Comparison of ENCODE assay signal across 20 mouse cellular contexts in genomic region chr1:134711061-134711460, GRCm38 (mm10).
DNase-seq lines count a peak whose midpoint lies in the region; ATAC-seq lines count a peak whose summit lies in the region.
"Had no signal": no experiment of that assay in that cellular context is flagged by ENCODE, and none has a peak within 500 bp of the region (broad histone marks: within the 10 kb centered on the region; RNA-seq: fewer than 3 reads in every experiment).

No protein-coding gene starts in this region.

- H3K9me3 ChIP-seq in hindbrain, embryonic 10.5 days: no peaks in the 10 kb centered on the region
- no peaks in the 10 kb centered on the region for H3K9me3 ChIP-seq in hindbrain, embryonic 12.5 days (replicated peaks)
- no peaks in the 10 kb centered on the region for H3K9me3 ChIP-seq in midbrain, embryonic 11.5 days (ENCODE audit: control insufficient read depth, low read length)
- no peaks in the 10 kb centered on the region for H3K9me3 ChIP-seq in midbrain, embryonic 14.5 days (ENCODE audit: control insufficient read depth, low read length)
- H3K9me3 ChIP-seq: limb, embryonic 10.5 days; neural tube, embryonic 12.5 days had no signal

- DNase-seq in cerebellum, adult 11 months: peak; percentile 28
- DNase-seq in hindbrain, embryonic 10.5 days (ENCODE audit: low spot score): peak; percentile 65
- DNase-seq in midbrain, embryonic 11.5 days (ENCODE audit: low spot score, missing footprints): peak; percentile 86
- DNase-seq in midbrain, embryonic 14.5 days: no peak
- DNase-seq in spleen, postnatal 10 days (ENCODE audit: low spot score in 2 of 2): no peak
- DNase-seq in left cerebral cortex, postnatal 36 days (ENCODE audit: low spot score in 2 of 2): no peak
- DNase-seq: adrenal gland, adult 8-10 months; kidney, postnatal 25 days; liver, postnatal 0 days; lung, postnatal 10 days; spleen, adult 18-20 months; thymus, postnatal 36 days had no signal

- ATAC-seq in cerebellum, adult (ENCODE audit: insufficient number of reproducible peaks, low FRiP score, low TSS enrichment): no peak
- no peak for ATAC-seq in hindbrain, embryonic 12.5 days (ENCODE audit: low FRiP score)
- no peak for ATAC-seq in midbrain, embryonic 11.5 days (ENCODE audit: low FRiP score)
- ATAC-seq in midbrain, embryonic 14.5 days (ENCODE audit: low FRiP score, low TSS enrichment): no peak
- ATAC-seq: forebrain, embryonic 16.5 days; intestine, embryonic 16.5 days; liver, postnatal 0 days; Patski had no signal

- H3K9ac ChIP-seq in hindbrain, embryonic 12.5 days: no peak overlapping the region
- H3K9ac ChIP-seq in midbrain, embryonic 11.5 days (ENCODE audit: low read length): no peak overlapping the region
- H3K9ac ChIP-seq in midbrain, embryonic 14.5 days (replicated peaks; ENCODE audit: low read length): no peak overlapping the region
- H3K9ac ChIP-seq: liver, postnatal 0 days; neural tube, embryonic 12.5 days had no signal

- H3K27ac ChIP-seq in hindbrain, embryonic 10.5 days: peak overlapping the region; percentile 94
- no peak overlapping the region for H3K27ac ChIP-seq in hindbrain, embryonic 12.5 days
- H3K27ac ChIP-seq in midbrain, embryonic 11.5 days (ENCODE audit: low read depth, low read length): no peak overlapping the region
- H3K27ac ChIP-seq in midbrain, embryonic 14.5 days (replicated peaks; ENCODE audit: low read depth, low read length): no peak overlapping the region
- H3K27ac ChIP-seq: left cerebral cortex, adult 2 months; limb, embryonic 10.5 days; neural tube, embryonic 12.5 days had no signal

- peaks cover 10% of the 10 kb centered on the region; the same call in 1 of the 2 replicates for H3K36me3 ChIP-seq in hindbrain, embryonic 10.5 days
- no peaks in the 10 kb centered on the region for H3K36me3 ChIP-seq in hindbrain, embryonic 12.5 days
- no peaks in the 10 kb centered on the region for H3K36me3 ChIP-seq in midbrain, embryonic 11.5 days (ENCODE audit: control insufficient read depth, insufficient read depth, low read length)
- no peaks in the 10 kb centered on the region for H3K36me3 ChIP-seq in midbrain, embryonic 14.5 days (ENCODE audit: control insufficient read depth, insufficient read depth, low read length)
- H3K36me3 ChIP-seq: limb, embryonic 10.5 days; neural tube, embryonic 12.5 days had no signal

- peak overlapping the region; percentile 73 for H3K4me3 ChIP-seq in hindbrain, embryonic 10.5 days
- no peak overlapping the region for H3K4me3 ChIP-seq in hindbrain, embryonic 12.5 days
- no peak overlapping the region for H3K4me3 ChIP-seq in midbrain, embryonic 11.5 days (ENCODE audit: low read depth, low read length)
- H3K4me3 ChIP-seq in midbrain, embryonic 14.5 days (replicated peaks; ENCODE audit: low read depth, low read length): no peak overlapping the region
- H3K4me3 ChIP-seq: left cerebral cortex, adult 2 months; limb, embryonic 10.5 days; neural tube, embryonic 12.5 days had no signal

- H3K4me2 ChIP-seq in hindbrain, embryonic 12.5 days (replicated peaks): no peak overlapping the region; the same call in 1 of the 2 replicates
- H3K4me2 ChIP-seq in midbrain, embryonic 11.5 days: peak overlapping the region; percentile 96; the same call in 1 of the 2 replicates
- H3K4me2 ChIP-seq in midbrain, embryonic 14.5 days (ENCODE audit: low read length): no peak overlapping the region

- WGBS in hindbrain, embryonic 10.5 days: 28% methylated on average over 7 of the region's 7 CpGs
- 27% methylated on average over 7 of the region's 7 CpGs for WGBS in hindbrain, embryonic 12.5 days
- 29% methylated on average over 7 of the region's 7 CpGs for WGBS in midbrain, embryonic 11.5 days
- 22% methylated on average over 7 of the region's 7 CpGs for WGBS in midbrain, embryonic 14.5 days

- intact Hi-C loops in left cerebral cortex, postnatal 36 days (cut with DNase I): no loop called here

- H3K27me3 ChIP-seq in hindbrain, embryonic 10.5 days (ENCODE audit: insufficient read depth, poor library complexity, severe bottlenecking): peaks cover 77% of the 10 kb centered on the region
- peaks cover 41% of the 10 kb centered on the region for H3K27me3 ChIP-seq in hindbrain, embryonic 12.5 days
- H3K27me3 ChIP-seq in midbrain, embryonic 11.5 days (ENCODE audit: control insufficient read depth, insufficient read depth, low read length): peaks cover 21% of the 10 kb centered on the region
- peaks cover 14% of the 10 kb centered on the region; the same call in 1 of the 2 replicates for H3K27me3 ChIP-seq in midbrain, embryonic 14.5 days (ENCODE audit: control insufficient read depth, insufficient read depth, low read length)
- H3K27me3 ChIP-seq: Patski had no signal

- peaks cover 83% of the 10 kb centered on the region for H3K4me1 ChIP-seq in hindbrain, embryonic 10.5 days (replicated peaks)
- H3K4me1 ChIP-seq in hindbrain, embryonic 12.5 days: peaks cover 54% of the 10 kb centered on the region
- H3K4me1 ChIP-seq in midbrain, embryonic 11.5 days (ENCODE audit: control insufficient read depth, insufficient read depth, low read length): peaks cover 46% of the 10 kb centered on the region
- H3K4me1 ChIP-seq in midbrain, embryonic 14.5 days (ENCODE audit: control insufficient read depth, insufficient read depth, low read length): peaks cover 28% of the 10 kb centered on the region

Comparison
In these comparisons a context has a peak if more than half of its experiments do, and no peak if none do; other contexts are left out.
1. DNase-seq: peak in cerebellum, adult 11 months (single experiment), hindbrain, embryonic 10.5 days (single experiment) and midbrain, embryonic 11.5 days (single experiment); none in midbrain, embryonic 14.5 days (single experiment), spleen, postnatal 10 days (0 of 2) and left cerebral cortex, postnatal 36 days (0 of 2).